Mouse (Mus musculus) neural tube, embryonic 12.5 days (tissue): ENCODE data around the gene Cage1. TPM values are rescaled to one million over a fixed set of nuclear protein-coding genes. Genes with fewer than 3 reads are reported as not detected.

Source experiments
- ATAC-seq: fragments of 200-750 bp; cut with Nextera tagmentation; 2 replicates; pipeline ENCODE4 v1.8.0; 2017; ENCODE audit warnings: low read depth, mild to moderate bottlenecking, moderate TSS enrichment, moderate library complexity; ENCODE audit not compliant: low FRiP score
- H3K27ac ChIP-seq: fragments of 300-500 bp; sonication (generic); 2 replicates; pipeline ENCODE4 v1.5.1; 2016
- H3K27me3 ChIP-seq: fragments of 300-500 bp; sonication (generic); replicated peaks from 2 replicates; pipeline ENCODE4 v1.6.1; 2016; ENCODE audit warnings: mild to moderate bottlenecking
- H3K36me3 ChIP-seq: fragments of 300-500 bp; sonication (generic); 2 replicates; pipeline ENCODE4 v1.6.1; 2016; ENCODE audit warnings: mild to moderate bottlenecking
- H3K4me1 ChIP-seq: fragments of 300-500 bp; sonication (generic); 2 replicates; pipeline ENCODE4 v1.6.1; 2016
- H3K4me2 ChIP-seq: fragments of 300-500 bp; sonication (generic); replicated peaks from 2 replicates; pipeline ENCODE4 v1.6.1; 2016; ENCODE audit warnings: mild to moderate bottlenecking
- H3K4me3 ChIP-seq: fragments of 300-500 bp; sonication (generic); 2 replicates; pipeline ENCODE4 v1.5.1; 2016
- H3K9ac ChIP-seq: fragments of 300-500 bp; sonication (generic); 2 replicates; pipeline ENCODE4 v1.6.1; 2016; ENCODE audit warnings: mild to moderate bottlenecking
- H3K9me3 ChIP-seq: fragments of 300-500 bp; sonication (generic); 2 replicates; pipeline ENCODE4 v1.6.1; 2016; ENCODE audit warnings: mild to moderate bottlenecking
- WGBS: fragments of 180-500 bp; shearing (Covaris S2); methylation state at CpG from one replicate; pipeline ENCODE4 v1.1.7; 2016; 5-methylcytosine and 5-hydroxymethylcytosine counted together
- polyA plus RNA-seq: library from polyadenylated mRNA; unstranded; fragments of >200 nt; fragmentation: Nextera tagmentation; extraction: Ambion mirVana; gene quantifications from 2 replicates; pipeline ENCODE4 v1.2.1, GENCODE M21; 2016

Gene Cage1
- polyA plus RNA-seq, 1 experiment from 2014 or later = 1.4 TPM

DNA sequence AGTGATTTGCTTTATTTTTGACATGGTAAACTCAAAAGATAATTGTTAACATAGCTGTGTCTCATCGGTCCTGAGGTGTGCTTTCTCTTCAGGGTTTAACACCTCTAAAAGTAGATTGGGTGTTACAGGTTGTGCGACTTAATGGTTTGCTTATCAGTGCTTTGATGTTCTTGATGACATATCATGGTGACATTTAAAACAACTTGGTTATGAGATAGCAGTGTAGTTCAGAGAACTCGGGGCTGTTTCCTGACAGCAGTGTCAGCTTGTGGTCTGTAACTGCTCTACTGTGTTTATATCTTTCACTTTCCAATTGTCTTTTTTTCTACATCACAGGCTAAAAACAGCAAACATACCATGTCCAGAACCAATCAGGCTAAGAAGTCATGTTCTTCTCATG is 13.0 kb upstream of the Cage1 start:
- no peak for ATAC-seq
- 95% methylated on average over 3 of the region's 3 CpGs for WGBS
- H3K36me3 ChIP-seq = peaks cover 86% of the 10 kb centered on the region

DNA sequence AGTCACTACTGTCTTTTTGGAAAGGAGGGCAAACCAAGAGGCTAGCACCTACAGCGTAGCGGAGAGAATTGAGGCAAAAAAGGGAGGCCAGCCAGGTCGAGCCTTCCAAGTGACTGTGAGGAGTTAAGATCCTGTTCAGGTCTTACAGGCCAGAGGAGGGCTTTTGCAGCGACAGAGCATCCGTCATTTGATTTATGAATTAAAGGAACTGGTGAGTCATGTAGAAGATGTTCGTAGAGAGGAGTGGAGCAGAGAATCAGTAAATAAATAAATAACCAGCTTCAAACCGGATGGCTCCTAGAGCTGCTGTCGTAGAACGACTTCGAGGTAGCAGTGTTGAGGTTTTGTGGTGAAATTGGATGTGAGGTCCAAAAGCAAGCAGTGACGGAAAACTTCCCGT is 942 bp upstream of the Cage1 start:
- peak overlapping the region; percentile 84 for H3K4me2 ChIP-seq
- WGBS = 49% methylated on average over 12 of the region's 12 CpGs
- H3K27me3 ChIP-seq = no peaks in the 10 kb centered on the region
- peak overlapping the region; percentile 85 for H3K4me3 ChIP-seq
- H3K9me3 ChIP-seq = no peaks in the 10 kb centered on the region
- H3K9ac ChIP-seq = peak overlapping the region; percentile 83
- no peak overlapping the region for H3K27ac ChIP-seq
- H3K36me3 ChIP-seq = peaks cover 21% of the 10 kb centered on the region
- peaks cover 14% of the 10 kb centered on the region for H3K4me1 ChIP-seq
- no peak for ATAC-seq

More for the DNA sequence above, 13.0 kb upstream of the Cage1 start:
- no peaks in the 10 kb centered on the region for H3K4me1 ChIP-seq
- no peaks in the 10 kb centered on the region for H3K27me3 ChIP-seq
- no peaks in the 10 kb centered on the region for H3K9me3 ChIP-seq
- no peak overlapping the region for H3K27ac ChIP-seq
- H3K9ac ChIP-seq = no peak overlapping the region
- H3K4me2 ChIP-seq = no peak overlapping the region
- no peak overlapping the region for H3K4me3 ChIP-seq

DNA sequence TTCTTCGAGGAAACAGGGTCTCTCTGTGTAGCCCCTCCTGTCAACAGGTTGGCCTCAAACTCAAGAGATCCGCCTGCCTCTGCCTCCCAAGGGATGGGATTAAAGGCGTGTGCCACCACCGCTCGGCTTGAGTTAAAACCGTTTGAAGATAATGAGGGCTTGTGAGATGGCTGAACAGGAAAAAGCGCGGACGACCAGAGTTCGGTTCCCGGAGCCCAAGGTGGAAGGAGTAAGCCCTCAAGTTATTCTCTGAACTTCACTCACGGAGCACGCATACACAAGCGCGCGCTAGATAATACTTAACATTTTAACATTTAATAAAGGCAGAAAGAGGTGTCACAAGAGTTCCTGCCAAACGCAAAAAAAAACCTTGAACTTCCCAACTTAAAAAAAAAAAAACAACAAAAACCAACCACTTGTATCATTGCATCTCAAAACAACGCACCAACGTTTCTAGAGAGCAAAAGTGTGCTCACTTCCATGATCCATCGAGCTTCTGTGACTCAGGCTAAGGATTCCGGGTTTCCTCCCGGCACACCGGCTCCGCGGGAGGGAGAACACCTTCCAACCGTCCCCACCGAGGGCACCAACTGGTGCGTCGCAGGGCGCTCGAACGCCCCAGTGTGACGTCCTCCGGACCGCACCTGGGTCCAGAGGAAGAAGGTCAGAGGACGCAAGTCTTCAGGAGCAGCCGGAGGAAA is 376 bp downstream of the Cage1 start, which contains the start of gene Riok1:
Riok1 (plus strand) TSS at position 653 of the 701 bp plus-strand sequence.
- peaks cover 14% of the 10 kb centered on the region for H3K4me1 ChIP-seq
- WGBS = 12% methylated on average over 37 of the region's 37 CpGs
- H3K9me3 ChIP-seq = no peaks in the 10 kb centered on the region
- H3K27ac ChIP-seq = no peak within 1 kb of the TSS
- H3K36me3 ChIP-seq = peaks cover 16% of the 10 kb centered on the region
- peak within 1 kb of the TSS; percentile 84 for H3K4me2 ChIP-seq
- H3K9ac ChIP-seq = peak within 1 kb of the TSS; percentile 83
- no peaks in the 10 kb centered on the region for H3K27me3 ChIP-seq
- no peak; the same call in 1 of the 2 replicates for ATAC-seq
- peak within 1 kb of the TSS; percentile 85 for H3K4me3 ChIP-seq

DNA sequence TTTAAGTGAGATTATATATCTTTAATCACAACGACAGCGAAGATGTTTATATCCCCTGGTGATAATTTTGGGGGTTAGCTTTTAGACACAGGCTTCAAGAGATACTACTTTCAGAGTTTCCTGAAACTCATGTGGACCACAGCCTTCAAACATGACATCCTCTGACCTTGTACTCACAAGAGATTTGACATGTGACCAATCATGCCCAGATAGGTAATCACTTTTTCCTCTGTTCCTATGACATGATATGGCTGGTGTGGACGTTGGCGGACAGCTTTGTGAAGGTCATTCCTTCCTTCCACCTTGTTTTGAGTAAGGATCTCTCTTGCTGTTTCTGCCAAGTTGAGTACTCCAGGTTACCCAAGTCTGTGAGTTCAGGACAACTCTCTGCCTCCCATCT is 8.5 kb downstream of the Cage1 start:
- H3K36me3 ChIP-seq = no peaks in the 10 kb centered on the region
- H3K4me3 ChIP-seq = no peak overlapping the region
- no peaks in the 10 kb centered on the region for H3K27me3 ChIP-seq
- H3K9me3 ChIP-seq = no peaks in the 10 kb centered on the region
- H3K4me1 ChIP-seq = no peaks in the 10 kb centered on the region
- WGBS = 89% methylated on average over 4 of the region's 4 CpGs
- ATAC-seq = no peak
- no peak overlapping the region for H3K4me2 ChIP-seq
- H3K9ac ChIP-seq = no peak overlapping the region
- H3K27ac ChIP-seq = no peak overlapping the region

DNA sequence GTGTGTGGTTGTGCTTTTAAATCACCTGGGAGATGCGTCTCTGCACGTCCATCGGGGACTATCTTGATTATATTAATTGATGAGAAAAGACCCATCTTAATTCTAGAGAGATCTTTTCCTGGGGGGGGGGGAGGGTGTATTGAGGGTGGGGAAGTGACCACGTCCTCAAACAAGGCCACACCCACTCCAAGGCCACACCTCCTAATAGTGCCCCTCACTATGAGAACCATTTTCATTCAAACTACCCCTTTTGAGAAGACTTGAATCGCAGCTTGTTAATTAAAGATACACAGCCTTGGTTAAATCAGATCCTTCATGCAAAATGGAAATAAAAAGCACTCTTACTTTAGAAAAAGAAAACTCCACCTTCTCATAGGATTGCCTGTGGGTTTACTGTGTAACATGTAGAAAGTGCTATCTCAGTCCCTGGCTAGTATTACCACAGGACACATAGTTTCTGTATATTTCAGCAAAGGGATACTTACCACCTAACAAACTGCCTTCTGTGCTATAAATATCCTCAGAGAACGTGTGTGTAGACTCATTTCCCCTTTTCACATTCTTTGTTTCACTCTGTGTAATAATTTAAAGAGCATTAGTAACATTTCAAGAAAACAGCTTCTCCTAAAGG is 9.1 kb downstream of the Cage1 start:
- H3K4me2 ChIP-seq = no peak overlapping the region
- H3K4me1 ChIP-seq = no peaks in the 10 kb centered on the region
- 70% methylated on average over 6 of the region's 6 CpGs for WGBS
- no peaks in the 10 kb centered on the region for H3K36me3 ChIP-seq
- no peak overlapping the region for H3K27ac ChIP-seq
- no peak overlapping the region for H3K9ac ChIP-seq
- no peak overlapping the region for H3K4me3 ChIP-seq
- H3K27me3 ChIP-seq = no peaks in the 10 kb centered on the region
- H3K9me3 ChIP-seq = no peaks in the 10 kb centered on the region
- ATAC-seq = no peak

DNA sequence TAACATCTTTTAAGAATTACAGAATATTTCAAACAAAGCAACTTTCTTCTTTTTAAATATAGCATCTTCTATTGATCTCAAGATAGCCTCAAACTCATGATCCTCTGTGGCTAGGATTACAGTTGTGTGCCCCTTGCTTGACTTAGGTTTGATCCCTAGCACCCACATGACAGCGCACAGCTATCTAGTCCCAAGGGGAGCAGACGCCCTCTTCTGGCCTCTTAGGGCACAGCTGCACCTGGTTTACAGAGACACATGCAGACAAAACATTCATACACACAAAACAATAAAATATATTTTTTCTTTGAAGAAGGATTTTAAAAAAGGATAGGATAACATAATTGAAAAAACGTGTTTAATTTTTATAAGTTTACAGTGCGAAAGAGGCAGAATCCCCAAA is 11.0 kb downstream of the Cage1 start:
- Histone ChIP-seq H3K36me3 (no peaks in the 10 kb centered on the region), H3K4me1 (no peaks in the 10 kb centered on the region), H3K4me3 (no peak overlapping the region), H3K9me3 (no peaks in the 10 kb centered on the region), H3K9ac (no peak overlapping the region), H3K27me3 (no peaks in the 10 kb centered on the region), H3K27ac (no peak overlapping the region), H3K4me2 (no peak overlapping the region)
- no peak for ATAC-seq
- WGBS = 35% methylated on average over 4 of the region's 4 CpGs

DNA sequence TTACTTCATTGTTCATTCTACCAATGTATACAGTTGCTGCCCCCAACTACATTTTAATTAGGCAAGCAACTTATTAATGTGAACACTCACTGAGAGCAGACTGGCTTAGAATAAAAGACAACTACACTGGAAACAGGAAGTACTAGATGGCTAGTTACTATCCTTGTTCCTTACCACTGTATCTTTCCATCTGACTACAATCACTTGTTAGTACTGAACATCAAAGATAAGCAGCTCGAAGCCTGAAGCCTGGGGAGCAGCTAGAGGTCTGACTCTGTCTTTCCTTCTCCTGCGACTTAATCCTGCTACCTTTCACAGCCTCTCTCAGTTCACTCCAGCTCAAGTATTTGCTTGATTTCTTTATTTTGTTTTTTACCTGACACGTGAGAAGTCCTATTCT is 18.1 kb downstream of the Cage1 start:
- H3K36me3 ChIP-seq = no peaks in the 10 kb centered on the region
- 83% methylated on average over 3 of the region's 3 CpGs for WGBS
- no peak overlapping the region for H3K4me2 ChIP-seq
- no peak overlapping the region for H3K4me3 ChIP-seq
- H3K27me3 ChIP-seq = no peaks in the 10 kb centered on the region
- no peak overlapping the region for H3K9ac ChIP-seq
- H3K27ac ChIP-seq = no peak overlapping the region
- ATAC-seq = no peak
- no peaks in the 10 kb centered on the region for H3K4me1 ChIP-seq
- no peaks in the 10 kb centered on the region for H3K9me3 ChIP-seq

DNA sequence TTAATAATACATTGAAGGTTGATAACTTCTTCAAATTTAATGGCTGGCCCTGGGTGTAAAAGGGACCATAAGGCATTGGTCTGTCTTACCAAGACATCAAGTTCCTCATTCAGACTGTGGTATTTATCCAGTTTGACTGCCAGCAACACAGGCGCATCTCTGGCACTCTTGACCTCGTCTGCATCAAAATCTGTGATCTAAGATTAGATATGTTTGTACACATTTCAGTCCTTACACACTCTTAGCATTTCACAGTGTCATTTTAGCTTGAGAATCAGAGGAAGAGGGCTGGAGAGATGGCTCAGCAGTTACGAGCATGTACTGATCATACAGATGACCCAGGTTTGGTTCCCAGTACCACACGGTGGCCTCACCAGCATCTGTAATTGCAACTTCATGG is 21.3 kb downstream of the Cage1 start:
- 88% methylated on average over 4 of the region's 4 CpGs for WGBS
- no peaks in the 10 kb centered on the region for H3K9me3 ChIP-seq
- H3K27me3 ChIP-seq = no peaks in the 10 kb centered on the region

DNA sequence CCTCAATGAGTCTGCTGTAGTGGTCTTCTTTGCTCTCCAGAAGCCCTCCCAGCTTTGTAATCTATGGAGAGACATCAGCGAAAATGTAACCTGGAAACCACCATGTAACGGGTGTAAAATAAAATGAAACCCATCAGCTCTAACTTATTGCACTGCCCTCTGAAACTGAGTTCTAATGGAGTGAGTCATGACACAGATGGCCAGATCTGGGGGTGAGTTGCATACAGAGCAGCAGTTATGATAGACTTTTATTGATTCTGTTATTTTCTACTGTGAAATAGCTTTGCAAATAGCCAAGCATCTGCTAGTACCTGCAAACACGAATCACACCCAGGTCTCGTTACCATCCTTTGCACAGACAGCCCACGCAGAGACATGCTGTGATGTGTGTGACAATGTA is 24.4 kb downstream of the Cage1 start:
- no peaks in the 10 kb centered on the region for H3K27me3 ChIP-seq
- no peak overlapping the region for H3K9ac ChIP-seq
- no peak overlapping the region for H3K4me3 ChIP-seq
- 90% methylated on average over 5 of the region's 5 CpGs for WGBS
- H3K4me2 ChIP-seq = no peak overlapping the region
- no peak for ATAC-seq
- no peaks in the 10 kb centered on the region for H3K9me3 ChIP-seq
- no peaks in the 10 kb centered on the region for H3K4me1 ChIP-seq
- H3K36me3 ChIP-seq = no peaks in the 10 kb centered on the region
- H3K27ac ChIP-seq = no peak overlapping the region

More for the DNA sequence above, 21.3 kb downstream of the Cage1 start:
- H3K27ac ChIP-seq = no peak overlapping the region
- no peaks in the 10 kb centered on the region for H3K36me3 ChIP-seq
- H3K4me2 ChIP-seq = no peak overlapping the region
- no peak for ATAC-seq
- H3K4me1 ChIP-seq = no peaks in the 10 kb centered on the region
- no peak overlapping the region for H3K4me3 ChIP-seq
- no peak overlapping the region for H3K9ac ChIP-seq

DNA sequence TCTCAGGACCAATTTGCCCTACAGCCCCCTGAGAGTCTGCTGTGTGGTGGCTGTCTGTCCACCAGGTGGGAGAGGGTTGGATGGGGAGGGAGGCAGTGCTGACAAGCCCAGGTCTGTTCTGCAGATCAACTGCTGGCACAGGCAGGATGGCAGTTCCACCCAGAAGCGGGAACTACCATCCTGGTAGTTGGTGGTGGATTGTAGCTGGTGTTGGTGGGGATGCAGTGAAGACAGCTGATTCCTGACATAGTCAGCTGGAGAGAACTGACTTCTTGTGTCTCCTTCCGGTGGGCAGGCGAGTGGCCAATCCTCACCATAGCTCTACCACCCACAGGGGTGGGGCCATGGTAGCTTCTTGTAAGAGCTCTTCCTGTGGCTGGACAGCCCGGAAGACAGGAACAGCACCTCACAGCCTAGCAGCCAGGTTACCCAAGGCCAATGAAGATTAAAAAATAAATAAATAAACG is 26.4 kb downstream of the Cage1 start:
- H3K9ac ChIP-seq = no peak overlapping the region
- no peaks in the 10 kb centered on the region for H3K36me3 ChIP-seq
- no peaks in the 10 kb centered on the region for H3K27me3 ChIP-seq
- WGBS = 77% methylated on average over 5 of the region's 5 CpGs
- H3K27ac ChIP-seq = no peak overlapping the region
- no peaks in the 10 kb centered on the region for H3K9me3 ChIP-seq
- H3K4me1 ChIP-seq = no peaks in the 10 kb centered on the region
- H3K4me2 ChIP-seq = no peak overlapping the region
- no peak overlapping the region for H3K4me3 ChIP-seq
- no peak for ATAC-seq

DNA sequence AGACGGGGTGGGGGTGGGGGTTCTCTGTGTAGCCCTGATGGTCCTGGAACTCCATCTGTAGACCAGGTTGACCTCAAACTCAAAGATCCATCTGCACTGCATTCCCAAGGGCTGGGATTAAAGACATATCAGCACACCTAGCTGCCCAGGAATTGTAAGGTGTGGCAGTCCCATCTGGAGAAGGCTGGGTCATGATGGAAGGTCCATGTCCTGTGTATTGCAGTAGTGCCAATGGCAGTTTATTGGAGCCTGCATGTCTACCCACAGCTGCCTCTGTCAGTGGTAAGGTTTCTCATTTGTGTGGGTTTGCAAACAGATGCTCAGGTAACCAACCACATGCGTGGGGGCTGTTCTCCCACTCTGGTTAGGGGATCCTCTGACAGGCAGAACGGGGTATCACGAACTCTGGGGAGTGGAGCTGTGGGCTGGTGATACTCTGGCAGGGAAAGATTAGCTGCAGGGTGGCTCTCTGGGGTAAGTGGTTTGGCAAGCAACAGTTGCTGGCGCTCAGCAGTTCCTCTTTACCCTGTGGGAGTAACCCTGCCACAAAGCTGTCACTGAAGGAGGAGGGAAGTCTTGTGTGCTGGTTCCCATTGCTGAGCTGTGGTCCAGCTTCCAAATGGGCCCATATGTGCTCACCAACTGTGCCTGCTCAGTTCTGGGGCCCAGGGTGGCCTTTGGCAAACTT is 27.0 kb downstream of the Cage1 start:
- 83% methylated on average over 5 of the region's 5 CpGs for WGBS

DNA sequence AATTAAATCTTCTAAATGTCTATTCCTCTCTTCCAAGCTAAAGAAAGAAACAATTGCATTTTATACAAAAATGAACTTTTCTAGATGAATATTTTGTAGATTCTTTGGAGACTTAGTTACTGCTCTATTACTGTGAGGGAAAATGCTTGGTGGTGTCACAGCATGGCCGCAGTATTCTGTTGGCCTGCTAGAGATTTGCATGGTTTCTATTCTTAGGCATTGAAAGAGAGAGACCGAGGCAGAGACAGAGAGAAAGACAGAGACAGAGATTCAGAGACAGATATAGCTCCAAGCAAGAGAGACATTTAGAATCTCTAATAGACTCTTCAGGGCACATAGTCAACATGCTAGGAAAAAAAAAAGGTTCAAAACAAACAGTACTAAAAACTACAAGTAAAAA is 28.9 kb downstream of the Cage1 start:
- Histone ChIP-seq H3K4me2 (no peak overlapping the region), H3K36me3 (no peaks in the 10 kb centered on the region), H3K27ac (no peak overlapping the region), H3K4me1 (no peaks in the 10 kb centered on the region), H3K9me3 (no peaks in the 10 kb centered on the region), H3K9ac (no peak overlapping the region), H3K27me3 (no peaks in the 10 kb centered on the region), H3K4me3 (no peak overlapping the region)
- 89% methylated on average over 2 of the region's 2 CpGs for WGBS
- no peak for ATAC-seq

More for the DNA sequence above, 27.0 kb downstream of the Cage1 start:
- Histone ChIP-seq H3K9me3 (no peaks in the 10 kb centered on the region), H3K27me3 (no peaks in the 10 kb centered on the region), H3K36me3 (no peaks in the 10 kb centered on the region), H3K4me1 (no peaks in the 10 kb centered on the region), H3K27ac (no peak overlapping the region), H3K4me2 (no peak overlapping the region), H3K9ac (no peak overlapping the region), H3K4me3 (no peak overlapping the region)
- no peak for ATAC-seq
